Mouse (Mus musculus) brain, embryonic 14.5 days (tissue): ENCODE data around the gene Il31ra. TPM values are rescaled to one million over a fixed set of nuclear protein-coding genes. Genes with fewer than 3 reads are reported as not detected.
A peak's percentile ranks its signal among the peaks of the same experiment; 100 is the strongest.
"Not testable (repeated sequence)": the region's sequence is repeated elsewhere in the genome, so short reads cannot be mapped to it uniquely, and the experiment has no call there.

Source experiments
- DNase-seq: peaks from one replicate; pipeline ENCODE4 v3.0.0-alpha.2; 2011; ENCODE audit warnings: low read depth
- CTCF ChIP-seq: fragments of 200-500 bp; IDR thresholded peaks from 2 replicates; pipeline ENCODE4 v1.5.1; 2012; ENCODE audit warnings: inconsistent platforms, mild to moderate bottlenecking, moderate library complexity, borderline replicate concordance; ENCODE audit not compliant: insufficient read depth, insufficient read length; ENCODE audit errors: extremely low read depth
- POLR2A ChIP-seq: fragments of 200-500 bp; IDR thresholded peaks from 2 replicates; pipeline ENCODE4 v1.6.1; 2012; ENCODE audit warnings: mild to moderate bottlenecking, inconsistent platforms, borderline replicate concordance; ENCODE audit not compliant: poor library complexity, insufficient read depth, insufficient read length, severe bottlenecking; ENCODE audit errors: extremely low read depth
- polyA plus RNA-seq: library from polyadenylated mRNA; depleted of rRNA; stranded (reverse); fragments of >200 nt; gene quantifications from 2 replicates; pipeline ENCODE4 v1.2.3, GENCODE M21; 2012

The Il31ra gene
- polyA plus RNA-seq, 1 experiment: 0.12 TPM

- DNase-seq: peak; percentile 78
- no peak for TF ChIP-seq CTCF
- TF ChIP-seq POLR2A: no peak
Measured at GRCm38 (mm10) chr13:112584556-112585237, 9.5 kb downstream of the Il31ra start.

GRCm38 (mm10) chr13:112582291-112582690 lies 11.9 kb downstream of the Il31ra start:
- DNase-seq: peak; percentile 82
- TF ChIP-seq POLR2A (no peak), CTCF (no peak)

GRCm38 (mm10) chr13:112581796-112582195 lies 12.4 kb downstream of the Il31ra start:
- DNase-seq: peak; percentile 84
- no peak for TF ChIP-seq CTCF
- no peak for TF ChIP-seq POLR2A

GRCm38 (mm10) chr13:112580590-112581320 lies 13.4 kb downstream of the Il31ra start:
- peak; percentile 67 for DNase-seq

GRCm38 (mm10) chr13:112578041-112578440 lies 16.1 kb downstream of the Il31ra start:
- DNase-seq: not testable (repeated sequence)

More at GRCm38 (mm10) chr13:112580590-112581320, 13.4 kb downstream of the Il31ra start:
- TF ChIP-seq CTCF (no peak), POLR2A (no peak)

GRCm38 (mm10) chr13:112573800-112574199 lies 20.4 kb downstream of the Il31ra start:
- TF ChIP-seq POLR2A: no peak
- no peak for TF ChIP-seq CTCF
- DNase-seq: no peak

- TF ChIP-seq CTCF (no peak), POLR2A (no peak)
- no peak for DNase-seq
Measured at GRCm38 (mm10) chr13:112570768-112571167, 23.4 kb downstream of the Il31ra start.

GRCm38 (mm10) chr13:112569606-112570005 lies 24.6 kb downstream of the Il31ra start:
- no peak for TF ChIP-seq CTCF
- no peak for TF ChIP-seq POLR2A
- no peak for DNase-seq

GRCm38 (mm10) chr13:112560554-112561138 lies 33.5 kb downstream of the Il31ra start:
- TF ChIP-seq POLR2A (no peak), CTCF (no peak)
- DNase-seq: no peak

- TF ChIP-seq POLR2A (no peak), CTCF (no peak)
- DNase-seq: no peak
Measured at GRCm38 (mm10) chr13:112556501-112556900, 37.7 kb downstream of the Il31ra start.

- DNase-seq: no peak
- TF ChIP-seq POLR2A (no peak), CTCF (no peak)
Measured at GRCm38 (mm10) chr13:112553304-112553703, 40.9 kb downstream of the Il31ra start.
